Mouse (Mus musculus): ENCODE measurements around the gene Rhox2a. TPM values are rescaled to one million over a fixed set of nuclear protein-coding genes. Genes with fewer than 3 reads are reported as not detected.

The Rhox2a gene
- not detected for polyA plus RNA-seq (2014; fragmentation: Illumina TruSeq; extraction: RNeasy Lipid Tissue Mini Kit (QIAGEN cat#74804); ENCODE audit: low read depth, low replicate concordance)

DNA sequence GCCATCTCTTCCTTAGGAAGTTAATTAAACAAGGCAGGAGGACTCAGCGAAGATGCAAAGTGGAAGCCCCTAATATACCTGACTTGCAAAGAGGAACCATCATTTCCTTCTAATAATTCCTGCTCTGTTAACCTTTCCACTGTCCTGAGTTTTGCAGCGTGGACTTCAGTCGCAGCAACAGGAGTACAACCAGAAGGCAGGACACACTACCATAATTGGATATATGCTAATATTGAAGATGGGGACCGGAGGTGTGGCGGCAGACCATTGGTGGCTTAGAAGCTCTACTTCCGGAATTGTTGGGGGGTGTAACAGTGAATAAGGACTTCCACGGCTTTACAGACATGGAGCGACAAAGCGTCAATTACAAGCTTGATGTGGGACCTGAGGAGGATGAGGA, at the start of gene Rhox2a:
Rhox2a (plus strand) TSS at position 301 of the 400 bp plus-strand sequence.

DNA sequence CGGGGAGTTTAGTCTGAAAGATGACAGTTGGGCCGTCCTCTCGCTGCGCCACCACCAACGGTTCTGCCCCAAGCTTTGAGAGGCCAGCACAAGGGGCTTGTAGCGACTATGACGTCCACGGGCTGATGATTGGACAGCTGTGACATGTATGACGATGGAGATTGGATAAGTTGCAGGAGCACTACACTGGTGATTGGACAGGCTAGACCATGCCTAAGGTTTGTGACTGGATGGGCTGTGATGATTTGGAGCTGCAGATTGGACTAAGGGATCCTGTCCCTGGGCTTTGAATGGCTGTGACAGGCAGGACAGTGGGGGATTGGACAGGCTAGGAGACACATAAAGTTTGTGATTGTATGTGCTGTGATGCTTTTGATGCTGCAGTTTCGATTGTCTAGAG, 33.8 kb upstream of the Rhox2a start, which contains the start of gene Gm9:
Gm9 (minus strand) TSS at position 101 of the 400 bp plus-strand sequence.

DNA sequence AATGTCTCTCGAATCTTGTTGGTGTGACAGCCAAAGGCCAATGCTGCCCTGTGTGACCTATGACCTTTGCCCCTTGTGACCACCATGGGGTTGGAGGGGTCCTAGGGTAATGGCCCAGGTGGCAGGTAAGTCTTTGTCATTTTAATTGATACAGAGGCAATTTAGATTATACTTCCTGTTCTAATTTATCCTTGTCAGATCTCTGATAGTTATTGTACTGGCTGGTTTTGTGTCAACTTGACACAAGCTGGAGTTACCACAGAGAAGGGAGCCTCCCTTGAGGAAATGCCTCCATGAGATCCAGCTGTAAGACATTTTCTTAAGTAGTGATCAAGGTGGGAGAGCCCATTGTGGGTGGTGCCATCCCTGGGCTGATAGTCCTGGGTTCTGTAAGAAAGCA, 22.6 kb upstream of the Rhox2a start, which contains the start of gene Rhox1:
Rhox1 (minus strand) TSS at position 101 of the 400 bp plus-strand sequence.

DNA sequence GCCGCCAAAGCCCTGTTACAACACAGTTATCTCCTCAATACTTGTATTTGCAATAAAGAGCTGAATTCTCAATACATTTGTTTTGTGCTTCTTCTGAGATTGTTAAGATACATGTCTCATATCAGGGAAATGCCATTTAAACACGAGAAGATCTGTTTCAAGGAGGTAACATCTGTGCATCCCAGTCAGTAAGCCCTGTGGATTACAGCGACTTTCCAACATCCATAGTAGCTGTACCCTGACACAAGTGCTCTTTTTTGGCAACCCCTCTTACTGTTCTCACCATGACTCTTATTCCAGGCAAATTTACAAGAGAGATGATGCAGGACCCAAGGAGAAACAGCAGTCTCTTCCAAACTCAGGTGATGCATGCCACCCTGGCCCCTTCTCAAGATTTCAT, 4.8 kb downstream of the Rhox2a start, which contains the start of gene Rhox3a:
Rhox3a (plus strand) TSS at position 301 of the 400 bp plus-strand sequence.

DNA sequence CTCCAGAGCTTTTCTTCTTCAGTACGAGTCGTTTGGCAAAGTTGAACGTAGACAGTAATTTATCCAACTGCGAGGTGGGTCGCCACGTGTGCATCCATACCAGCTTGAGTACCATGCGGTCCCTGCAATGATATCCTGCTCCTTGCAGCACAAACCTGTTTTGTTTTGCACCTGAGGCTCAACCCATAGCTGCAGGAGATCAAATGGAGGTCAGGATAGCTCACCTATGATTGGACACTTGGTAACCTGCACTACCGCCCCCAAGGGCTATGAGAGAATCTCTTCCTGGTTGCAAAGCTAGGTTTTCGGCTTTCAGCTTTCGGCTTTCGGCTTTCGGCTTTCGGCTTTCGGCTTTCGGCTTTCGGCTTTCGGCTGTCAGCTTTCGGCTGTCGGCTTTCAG, 20.3 kb downstream of the Rhox2a start, which contains the start of gene Rhox4a:
Rhox4a (plus strand) TSS at position 301 of the 400 bp plus-strand sequence.

Other genes starting within 250 kb of the Rhox2a start
- not detected for gene Sowahd, start 196.1 kb upstream of the Rhox2a start, polyA plus RNA-seq (2014; fragmentation: Illumina TruSeq; extraction: RNeasy Lipid Tissue Mini Kit (QIAGEN cat#74804); ENCODE audit: low read depth, low replicate concordance)
- 1,455 TPM for gene Rpl39, start 159.6 kb upstream of the Rhox2a start, polyA plus RNA-seq (2014; fragmentation: Illumina TruSeq; extraction: RNeasy Lipid Tissue Mini Kit (QIAGEN cat#74804); ENCODE audit: low read depth, low replicate concordance)
- 136 TPM for gene Upf3b, start 134.7 kb upstream of the Rhox2a start, polyA plus RNA-seq (2014; fragmentation: Illumina TruSeq; extraction: RNeasy Lipid Tissue Mini Kit (QIAGEN cat#74804); ENCODE audit: low read depth, low replicate concordance)
- 54.6 TPM for gene Nkap, start 118.2 kb upstream of the Rhox2a start, polyA plus RNA-seq (2014; fragmentation: Illumina TruSeq; extraction: RNeasy Lipid Tissue Mini Kit (QIAGEN cat#74804); ENCODE audit: low read depth, low replicate concordance)
- not detected for gene Akap14, start 76.1 kb upstream of the Rhox2a start, polyA plus RNA-seq (2014; fragmentation: Illumina TruSeq; extraction: RNeasy Lipid Tissue Mini Kit (QIAGEN cat#74804); ENCODE audit: low read depth, low replicate concordance)
- gene Ndufa1, start 53.8 kb upstream of the Rhox2a start, polyA plus RNA-seq (2014; fragmentation: Illumina TruSeq; extraction: RNeasy Lipid Tissue Mini Kit (QIAGEN cat#74804); ENCODE audit: low read depth, low replicate concordance): 318 TPM
- not detected for gene Rnf113a1, start 53.7 kb upstream of the Rhox2a start, polyA plus RNA-seq (2014; fragmentation: Illumina TruSeq; extraction: RNeasy Lipid Tissue Mini Kit (QIAGEN cat#74804); ENCODE audit: low read depth, low replicate concordance)
- gene Gm9, start 33.9 kb upstream of the Rhox2a start, polyA plus RNA-seq (2014; fragmentation: Illumina TruSeq; extraction: RNeasy Lipid Tissue Mini Kit (QIAGEN cat#74804); ENCODE audit: low read depth, low replicate concordance): not detected
- gene Rhox1, start 22.7 kb upstream of the Rhox2a start, polyA plus RNA-seq (2014; fragmentation: Illumina TruSeq; extraction: RNeasy Lipid Tissue Mini Kit (QIAGEN cat#74804); ENCODE audit: low read depth, low replicate concordance): not detected
- gene Rhox3a, start 4.9 kb downstream of the Rhox2a start, polyA plus RNA-seq (2014; fragmentation: Illumina TruSeq; extraction: RNeasy Lipid Tissue Mini Kit (QIAGEN cat#74804); ENCODE audit: low read depth, low replicate concordance): not detected
- gene Rhox4a, start 20.4 kb downstream of the Rhox2a start, polyA plus RNA-seq (2014; fragmentation: Illumina TruSeq; extraction: RNeasy Lipid Tissue Mini Kit (QIAGEN cat#74804); ENCODE audit: low read depth, low replicate concordance): not detected
- gene Rhox3a2, start 135.1 kb downstream of the Rhox2a start, polyA plus RNA-seq (2014; fragmentation: Illumina TruSeq; extraction: RNeasy Lipid Tissue Mini Kit (QIAGEN cat#74804); ENCODE audit: low read depth, low replicate concordance): not detected
- not detected for gene Rhox4a2, start 145.9 kb downstream of the Rhox2a start, polyA plus RNA-seq (2014; fragmentation: Illumina TruSeq; extraction: RNeasy Lipid Tissue Mini Kit (QIAGEN cat#74804); ENCODE audit: low read depth, low replicate concordance)
- not detected for gene Rhox2b, start 167.1 kb downstream of the Rhox2a start, polyA plus RNA-seq (2014; fragmentation: Illumina TruSeq; extraction: RNeasy Lipid Tissue Mini Kit (QIAGEN cat#74804); ENCODE audit: low read depth, low replicate concordance)
- gene Rhox4b, start 187.5 kb downstream of the Rhox2a start, polyA plus RNA-seq (2014; fragmentation: Illumina TruSeq; extraction: RNeasy Lipid Tissue Mini Kit (QIAGEN cat#74804); ENCODE audit: low read depth, low replicate concordance): not detected
- not detected for gene Rhox2c, start 208.7 kb downstream of the Rhox2a start, polyA plus RNA-seq (2014; fragmentation: Illumina TruSeq; extraction: RNeasy Lipid Tissue Mini Kit (QIAGEN cat#74804); ENCODE audit: low read depth, low replicate concordance)
- gene Rhox3c, start 213.6 kb downstream of the Rhox2a start, polyA plus RNA-seq (2014; fragmentation: Illumina TruSeq; extraction: RNeasy Lipid Tissue Mini Kit (QIAGEN cat#74804); ENCODE audit: low read depth, low replicate concordance): not detected
- gene Rhox4c, start 235.4 kb downstream of the Rhox2a start, polyA plus RNA-seq (2014; fragmentation: Illumina TruSeq; extraction: RNeasy Lipid Tissue Mini Kit (QIAGEN cat#74804); ENCODE audit: low read depth, low replicate concordance): not detected
- not detected for gene Rhox2d, start 248.5 kb downstream of the Rhox2a start, polyA plus RNA-seq (2014; fragmentation: Illumina TruSeq; extraction: RNeasy Lipid Tissue Mini Kit (QIAGEN cat#74804); ENCODE audit: low read depth, low replicate concordance)